Mouse (Mus musculus) kidney, adult 2 months (tissue): ENCODE measurements around the gene Cd96. TPM values are rescaled to one million over a fixed set of nuclear protein-coding genes. Genes with fewer than 3 reads are reported as not detected.

Experiments used
- DNase-seq: peaks from one replicate; pipeline ENCODE4 v3.0.0; 2021
- H3K27ac ChIP-seq: fragments of 200-500 bp; 2 replicates; pipeline ENCODE4 v1.5.1; 2012; ENCODE audit warnings: low read depth, low read length, control low read depth, inconsistent platforms; ENCODE audit not compliant: insufficient read depth
- H3K27me3 ChIP-seq: fragments of 200-500 bp; replicated peaks from 2 replicates; pipeline ENCODE4 v1.6.1; 2012; ENCODE audit warnings: mild to moderate bottlenecking, moderate library complexity, low read length, inconsistent platforms; ENCODE audit not compliant: control insufficient read depth, insufficient read depth
- H3K36me3 ChIP-seq: fragments of 200-500 bp; 2 replicates; pipeline ENCODE4 v1.6.1; 2012; ENCODE audit warnings: mild to moderate bottlenecking, moderate library complexity, low read length, inconsistent platforms; ENCODE audit not compliant: control insufficient read depth, insufficient read depth
- H3K4me1 ChIP-seq: fragments of 200-500 bp; 2 replicates; pipeline ENCODE4 v1.6.1; 2011; ENCODE audit warnings: low read length; ENCODE audit not compliant: control insufficient read depth, insufficient read depth
- H3K4me3 ChIP-seq: fragments of 200-500 bp; 2 replicates; pipeline ENCODE4 v1.5.1; 2011; ENCODE audit warnings: mild to moderate bottlenecking, low read depth, low read length, control low read depth; ENCODE audit not compliant: insufficient read depth
- CTCF ChIP-seq: fragments of 200-500 bp; conservative IDR thresholded peaks from 2 replicates; pipeline ENCODE4 v1.5.1; 2011; ENCODE audit warnings: low read depth, mild to moderate bottlenecking, control low read depth, low read length, moderate library complexity, mixed read lengths; ENCODE audit not compliant: insufficient read depth, insufficient read length
- POLR2A ChIP-seq: fragments of 200-500 bp; IDR thresholded peaks from one replicate; pipeline ENCODE4 v1.6.1; 2011; ENCODE audit warnings: low read depth, low read length, control low read depth
- WGBS: fragments of 180-500 bp; shearing (Covaris S2); methylation state at CpG from one replicate; pipeline ENCODE4 v1.1.7; 2018; 5-methylcytosine and 5-hydroxymethylcytosine counted together
- polyA plus RNA-seq: library from polyadenylated mRNA; depleted of rRNA; stranded (reverse); fragments of >200 nt; gene quantifications from 2 replicates; pipeline ENCODE4 v1.2.3, GENCODE M21; 2012

Gene Cd96
- polyA plus RNA-seq, 1 experiment, result 0.86 TPM

DNA sequence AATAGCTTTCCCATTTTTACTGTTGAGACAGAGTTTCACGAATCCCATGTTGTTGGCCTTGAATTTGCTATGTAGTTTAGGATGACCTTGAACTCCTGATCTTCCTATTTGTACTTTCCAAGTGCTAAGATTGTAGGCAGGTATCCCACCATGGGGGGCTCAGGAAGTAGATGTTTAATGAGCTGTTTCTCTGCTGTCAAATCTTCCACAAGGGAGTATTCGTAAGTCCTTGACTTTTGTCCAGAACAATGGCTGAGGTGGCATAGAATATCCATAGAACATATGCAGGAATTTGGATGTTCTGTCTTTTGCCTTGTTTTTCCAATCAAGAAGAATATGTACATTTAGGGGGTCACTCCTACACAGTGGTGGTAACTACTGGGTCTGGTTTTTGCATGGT, 73.1 kb downstream of the Cd96 start:
- H3K4me3 ChIP-seq, result no peak overlapping the region
- TF ChIP-seq POLR2A (no peak), CTCF (no peak)
- no peaks in the 10 kb centered on the region for H3K4me1 ChIP-seq
- no peak overlapping the region for H3K27ac ChIP-seq
- no peaks in the 10 kb centered on the region for H3K36me3 ChIP-seq
- DNase-seq, result no peak
- H3K27me3 ChIP-seq, result no peaks in the 10 kb centered on the region
- WGBS, result 86% methylated on average over 2 of the region's 2 CpGs

DNA sequence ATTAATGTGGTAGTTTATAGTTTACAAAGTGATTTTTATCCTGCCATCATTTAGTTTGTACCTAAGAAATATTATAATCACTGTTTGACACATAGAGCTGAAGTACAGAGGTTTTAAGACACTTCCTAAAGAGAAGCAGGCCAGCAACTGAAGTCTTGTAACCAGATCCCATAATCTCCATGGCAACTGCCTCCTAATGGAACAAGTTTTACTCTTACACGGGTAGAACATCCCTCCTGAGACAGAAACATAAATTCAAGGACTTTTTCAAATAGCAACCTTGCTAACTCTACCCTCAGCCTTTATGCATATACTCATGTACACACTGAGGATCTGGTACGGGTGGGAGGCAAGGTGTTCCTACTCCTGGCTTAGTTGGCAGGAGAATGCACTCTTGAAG, 83.8 kb downstream of the Cd96 start:
- no peak for TF ChIP-seq CTCF
- TF ChIP-seq POLR2A, result no peak
- no peaks in the 10 kb centered on the region for H3K36me3 ChIP-seq
- H3K4me3 ChIP-seq, result no peak overlapping the region
- 49% methylated on average over 2 of the region's 2 CpGs for WGBS
- H3K4me1 ChIP-seq, result no peaks in the 10 kb centered on the region
- no peak overlapping the region for H3K27ac ChIP-seq
- DNase-seq, result no peak
- no peaks in the 10 kb centered on the region for H3K27me3 ChIP-seq

- Histone ChIP-seq H3K4me3 (no peak overlapping the region), H3K4me1 (no peaks in the 10 kb centered on the region), H3K36me3 (no peaks in the 10 kb centered on the region), H3K27me3 (no peaks in the 10 kb centered on the region), H3K27ac (no peak overlapping the region)
- no peak for TF ChIP-seq POLR2A
- no peak for TF ChIP-seq CTCF
- DNase-seq, result no peak
- WGBS, result 70% methylated on average over 9 of the region's 9 CpGs
These were observed 86.2 kb downstream of the Cd96 start for GRCm38 (mm10) chr16:46033896-46034295.

DNA sequence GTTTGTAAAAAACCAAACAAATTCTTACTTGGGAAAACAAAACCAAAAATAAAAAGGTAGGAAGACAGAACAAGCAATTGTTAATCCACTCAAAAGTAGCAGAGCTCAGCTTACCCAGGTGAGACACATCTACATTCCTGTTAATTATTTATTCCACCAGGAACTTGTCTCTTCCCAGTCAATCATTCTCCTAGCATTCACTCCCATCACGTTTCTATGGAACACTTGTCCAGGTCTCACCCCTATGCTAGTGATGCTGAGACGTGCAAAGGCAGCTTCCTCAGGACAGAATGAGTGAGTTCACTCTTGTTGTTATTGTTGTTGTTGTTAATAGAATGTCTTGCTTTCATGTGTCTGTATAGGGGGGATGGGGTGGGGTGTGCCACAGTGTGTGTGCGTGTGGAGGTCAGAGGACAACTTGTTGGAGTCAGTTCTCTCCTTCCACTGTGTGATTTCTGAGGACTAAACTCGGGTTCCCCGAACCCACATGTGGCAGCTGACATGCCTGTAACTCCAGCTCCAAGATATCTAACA, 97.0 kb downstream of the Cd96 start:
- TF ChIP-seq POLR2A (no peak), CTCF (no peak)
- no peaks in the 10 kb centered on the region for H3K27me3 ChIP-seq
- DNase-seq, result peak; percentile 41
- 33% methylated on average over 5 of the region's 5 CpGs for WGBS
- peaks cover 23% of the 10 kb centered on the region for H3K4me1 ChIP-seq
- no peaks in the 10 kb centered on the region for H3K36me3 ChIP-seq
- no peak overlapping the region for H3K4me3 ChIP-seq
- no peak overlapping the region for H3K27ac ChIP-seq

- H3K4me3 ChIP-seq, result no peak overlapping the region
- TF ChIP-seq CTCF (peak; percentile 86), POLR2A (no peak)
- H3K27ac ChIP-seq, result 0 out of 2 replicates have a peak overlapping the region, but pooled peaks have one; percentile 56
- H3K27me3 ChIP-seq, result no peaks in the 10 kb centered on the region
- no peaks in the 10 kb centered on the region for H3K36me3 ChIP-seq
- peaks cover 23% of the 10 kb centered on the region for H3K4me1 ChIP-seq
- peak; percentile 76 for DNase-seq
- WGBS, result 24% methylated on average over 5 of the region's 5 CpGs
These were observed 97.7 kb downstream of the Cd96 start for GRCm38 (mm10) chr16:46022189-46022928.

DNA sequence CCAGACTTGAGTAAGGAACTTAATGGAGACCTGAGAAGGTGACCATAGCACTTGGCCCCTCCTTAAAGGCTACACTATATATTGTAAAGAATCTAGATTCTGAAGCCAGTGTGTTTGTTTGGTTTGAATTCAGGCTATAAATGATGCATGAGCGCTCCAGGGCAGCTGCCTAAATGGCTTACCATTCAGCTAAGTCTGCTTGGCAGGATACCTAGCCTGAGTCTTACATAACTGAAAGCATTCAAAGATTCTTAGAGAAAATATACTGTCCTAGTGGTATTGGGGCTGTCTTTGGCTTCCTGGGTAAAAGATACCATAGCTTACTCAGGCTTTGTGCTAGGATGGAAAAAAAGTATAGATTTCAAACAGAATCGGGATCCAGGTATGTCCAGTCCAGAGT, 98.7 kb downstream of the Cd96 start:
- peaks cover 23% of the 10 kb centered on the region for H3K4me1 ChIP-seq
- no peaks in the 10 kb centered on the region for H3K36me3 ChIP-seq
- 45% methylated on average over 2 of the region's 2 CpGs for WGBS
- peak; percentile 64 for DNase-seq
- H3K27ac ChIP-seq, result no peak overlapping the region; the same call in 1 of the 2 replicates
- H3K27me3 ChIP-seq, result no peaks in the 10 kb centered on the region
- no peak overlapping the region for H3K4me3 ChIP-seq
- TF ChIP-seq POLR2A (no peak), CTCF (no peak)

- 40% methylated on average over 2 of the region's 2 CpGs for WGBS
- H3K36me3 ChIP-seq, result no peaks in the 10 kb centered on the region
- 0 out of 2 replicates have a peak overlapping the region, but pooled peaks have one; percentile 31 for H3K27ac ChIP-seq
These were observed 99.7 kb downstream of the Cd96 start for GRCm38 (mm10) chr16:46020396-46020795.

More at GRCm38 (mm10) chr16:46020396-46020795, 99.7 kb downstream of the Cd96 start:
- Histone ChIP-seq H3K27me3 (no peaks in the 10 kb centered on the region), H3K4me3 (no peak overlapping the region), H3K4me1 (peaks cover 23% of the 10 kb centered on the region)
- DNase-seq, result peak; percentile 77
- TF ChIP-seq POLR2A (no peak), CTCF (no peak)
